Comparison of ENCODE assay signal across 12 mouse cellular contexts in genomic region chr19:7128551-7129475, GRCm38 (mm10). TPM values are rescaled to one million over a fixed set of nuclear protein-coding genes. Genes with fewer than 3 reads are reported as not detected.
DNase-seq lines count a peak whose midpoint lies in the region; ATAC-seq lines count a peak whose summit lies in the region.
"Had no signal": no experiment of that assay in that cellular context is flagged by ENCODE, and none has a peak within 500 bp of the region (broad histone marks: within the 10 kb centered on the region; RNA-seq: fewer than 3 reads in every experiment).

No protein-coding gene starts in this region.

- H3K27ac ChIP-seq in heart, embryonic 13.5 days (replicated peaks), result 0 out of 2 replicates have a peak overlapping the region, but pooled peaks have one; percentile 45
- H3K27ac ChIP-seq in heart, embryonic 11.5 days (ENCODE audit: low read depth, low read length), result no peak overlapping the region
- peak overlapping the region; percentile 74 for H3K27ac ChIP-seq in forebrain, embryonic 15.5 days (replicated peaks)
- no peak overlapping the region; the same call in 1 of the 2 replicates for H3K27ac ChIP-seq in midbrain, embryonic 16.5 days (ENCODE audit: low read length)
- H3K27ac ChIP-seq: embryonic facial prominence, embryonic 15.5 days; limb, embryonic 12.5 days had no signal

- peak; percentile 83 to 87 for DNase-seq in cerebellum, postnatal 25 days
- DNase-seq in urinary bladder, postnatal 14 days (ENCODE audit: low spot score), result no peak
- no peak for DNase-seq in gastrocnemius, postnatal 4 days (ENCODE audit: low spot score in 2 of 2)
- DNase-seq in layer of hippocampus, postnatal 14 days (ENCODE audit: low spot score in 2 of 2), result no peak
- DNase-seq: adrenal gland, adult 8-10 months; lung, postnatal 10 days had no signal

- no peak overlapping the region for H3K4me3 ChIP-seq in heart, embryonic 13.5 days
- no peak overlapping the region for H3K4me3 ChIP-seq in heart, embryonic 11.5 days (ENCODE audit: low read depth, low read length)
- H3K4me3 ChIP-seq in forebrain, embryonic 15.5 days, result no peak overlapping the region
- H3K4me3 ChIP-seq in midbrain, embryonic 16.5 days (ENCODE audit: low read depth, low read length), result no peak overlapping the region
- H3K4me3 ChIP-seq: embryonic facial prominence, embryonic 15.5 days; limb, embryonic 12.5 days had no signal

- H3K4me1 ChIP-seq in heart, embryonic 13.5 days, result peaks cover 45% of the 10 kb centered on the region
- H3K4me1 ChIP-seq in heart, embryonic 11.5 days (ENCODE audit: control insufficient read depth, insufficient read depth, low read length), result peaks cover 27% of the 10 kb centered on the region
- H3K4me1 ChIP-seq in forebrain, embryonic 15.5 days, result peaks cover 57% of the 10 kb centered on the region
- peaks cover 20% of the 10 kb centered on the region for H3K4me1 ChIP-seq in midbrain, embryonic 16.5 days (ENCODE audit: control insufficient read depth, insufficient read depth, low read length)

- whole genome bisulfite sequencing in heart, embryonic 13.5 days, result 66% methylated on average over 19 of the region's 19 CpGs
- WGBS in heart, embryonic 11.5 days (ENCODE audit: insufficient replicate concordance), result 61% methylated on average over 19 of the region's 19 CpGs
- WGBS in forebrain, embryonic 15.5 days, result 32% methylated on average over 19 of the region's 19 CpGs
- WGBS in midbrain, embryonic 16.5 days, result 30% methylated on average over 19 of the region's 19 CpGs

- no peaks in the 10 kb centered on the region for H3K9me3 ChIP-seq in heart, embryonic 13.5 days
- H3K9me3 ChIP-seq in heart, embryonic 11.5 days (replicated peaks; ENCODE audit: control insufficient read depth, low read length), result no peaks in the 10 kb centered on the region
- no peaks in the 10 kb centered on the region for H3K9me3 ChIP-seq in forebrain, embryonic 15.5 days
- H3K9me3 ChIP-seq in midbrain, embryonic 16.5 days (replicated peaks; ENCODE audit: control insufficient read depth, low read length, poor library complexity, severe bottlenecking), result no peaks in the 10 kb centered on the region
- H3K9me3 ChIP-seq: embryonic facial prominence, embryonic 15.5 days; limb, embryonic 12.5 days had no signal

- H3K36me3 ChIP-seq in heart, embryonic 13.5 days, result no peaks in the 10 kb centered on the region
- no peaks in the 10 kb centered on the region for H3K36me3 ChIP-seq in heart, embryonic 11.5 days (ENCODE audit: control insufficient read depth, insufficient read depth, low read length)
- no peaks in the 10 kb centered on the region for H3K36me3 ChIP-seq in forebrain, embryonic 15.5 days
- no peaks in the 10 kb centered on the region for H3K36me3 ChIP-seq in midbrain, embryonic 16.5 days (ENCODE audit: control insufficient read depth, insufficient read depth, low read length)
- H3K36me3 ChIP-seq: embryonic facial prominence, embryonic 15.5 days; limb, embryonic 12.5 days had no signal

- peak overlapping the region; percentile 58 for H3K9ac ChIP-seq in heart, embryonic 13.5 days
- H3K9ac ChIP-seq in heart, embryonic 11.5 days (ENCODE audit: low read depth, low read length), result no peak overlapping the region
- H3K9ac ChIP-seq in forebrain, embryonic 15.5 days (replicated peaks), result 0 out of 2 replicates have a peak overlapping the region, but pooled peaks have one; percentile 5
- peak overlapping the region; percentile 16; the same call in 1 of the 2 replicates for H3K9ac ChIP-seq in midbrain, embryonic 16.5 days (ENCODE audit: low read depth, low read length)
- H3K9ac ChIP-seq: embryonic facial prominence, embryonic 15.5 days; limb, embryonic 12.5 days had no signal

- no peak overlapping the region for H3K4me2 ChIP-seq in heart, embryonic 13.5 days
- no peak overlapping the region for H3K4me2 ChIP-seq in heart, embryonic 11.5 days
- H3K4me2 ChIP-seq in forebrain, embryonic 15.5 days (replicated peaks), result no peak overlapping the region
- no peak overlapping the region for H3K4me2 ChIP-seq in midbrain, embryonic 16.5 days (ENCODE audit: low read length)
- H3K4me2 ChIP-seq: embryonic facial prominence, embryonic 15.5 days; limb, embryonic 12.5 days had no signal

- H3K27me3 ChIP-seq in heart, embryonic 13.5 days (replicated peaks), result peaks cover 29% of the 10 kb centered on the region; the same call in 1 of the 2 replicates
- peaks cover 3% of the 10 kb centered on the region; the same call in 1 of the 2 replicates for H3K27me3 ChIP-seq in heart, embryonic 11.5 days (ENCODE audit: control insufficient read depth, insufficient read depth, low read length)
- no peaks in the 10 kb centered on the region for H3K27me3 ChIP-seq in forebrain, embryonic 15.5 days
- H3K27me3 ChIP-seq in midbrain, embryonic 16.5 days (ENCODE audit: control insufficient read depth, insufficient read depth, low read depth, low read length), result no peaks in the 10 kb centered on the region
- H3K27me3 ChIP-seq: embryonic facial prominence, embryonic 15.5 days had no signal

- no peak for ATAC-seq in heart, embryonic 13.5 days (ENCODE audit: extremely low read depth, insufficient number of reproducible peaks, low FRiP score, low TSS enrichment)
- no peak for ATAC-seq in heart, embryonic 11.5 days (replicated peaks; ENCODE audit: insufficient number of reproducible peaks, low FRiP score, low TSS enrichment)
- ATAC-seq in forebrain, embryonic 15.5 days (replicated peaks), result no peak
- peak; percentile 25; the same call in 1 of the 2 replicates for ATAC-seq in midbrain, embryonic 16.5 days

RNA-seq across cellular contexts. Expression of gene Flrt1, which starts 23.3 kb away (rescaled TPM):
- polyA plus RNA-seq in heart, embryonic 13.5 days (2015; fragmentation: Nextera tagmentation; extraction: Ambion mirVana), result 1.1 and 1.4 TPM in 2 replicates
- 0.79 and 0.97 TPM in 2 replicates for polyA plus RNA-seq in heart, embryonic 11.5 days (2014; fragmentation: Nextera tagmentation; extraction: Ambion mirVana)
- polyA plus RNA-seq in forebrain, embryonic 15.5 days (2015; fragmentation: Nextera tagmentation; extraction: Ambion mirVana), result 14.9 and 18.9 TPM in 2 replicates
- 11.6 and 12.0 TPM in 2 replicates for polyA plus RNA-seq in midbrain, embryonic 16.5 days (2015; fragmentation: Nextera tagmentation; extraction: Ambion mirVana)
- total RNA-seq in gastrocnemius, postnatal 4 days (2021), result 1 to 10 TPM in 1 of 2 experiments, under 1 TPM in 1; 0.91 to 1.4 TPM
- total RNA-seq in layer of hippocampus, postnatal 14 days (2021), result 10 to 100 TPM; 21.8 to 22.6 TPM

Comparison
In these comparisons a context has a peak if more than half of its experiments do, and no peak if none do; other contexts are left out.
1. H3K27ac ChIP-seq: peak in heart, embryonic 13.5 days (single experiment) and forebrain, embryonic 15.5 days (single experiment); none in heart, embryonic 11.5 days (single experiment) and midbrain, embryonic 16.5 days (single experiment).
2. DNase-seq: peak in cerebellum, postnatal 25 days (2 of 2); none in urinary bladder, postnatal 14 days (single experiment), gastrocnemius, postnatal 4 days (0 of 2) and layer of hippocampus, postnatal 14 days (0 of 2).